Mouse (Mus musculus): ENCODE measurements at regions not wholly inside any gene's neighbourhood (a gene's known extent, or its start where the extent isn't known, plus 50 kb on each side); places are given as distances from the start of the nearest gene placed in this dataset.

GRCm38 (mm10) chr8:126802641-126803040, 143.0 kb downstream of the Tomm20 start:
- TF ChIP-seq POLR2A (IDR thresholded peaks at IDR 0.05; ENCODE audit: borderline replicate concordance, control insufficient read depth, low read depth, low read length), result no peak
- TF ChIP-seq CTCF (IDR thresholded peaks at IDR 0.05; ENCODE audit: control insufficient read depth, insufficient read depth, low read length), result no peak

All from bone marrow, adult 2 months (tissue).